Mouse (Mus musculus): ENCODE measurements around the gene Gtf2f2.
"Not testable (repeated sequence)": the region's sequence is repeated elsewhere in the genome, so short reads cannot be mapped to it uniquely, and the experiment has no call there.

Gtf2f2 gene

GRCm38 (mm10) chr14:75911968-75912367 lies 98.7 kb downstream of the Gtf2f2 start:
- no peak for DNase-seq

GRCm38 (mm10) chr14:75906931-75907330 lies 103.7 kb downstream of the Gtf2f2 start:
- no peak for DNase-seq

- no peak for DNase-seq
Observed at GRCm38 (mm10) chr14:75904972-75905371, 105.7 kb downstream of the Gtf2f2 start.

GRCm38 (mm10) chr14:75903131-75903530 lies 107.5 kb downstream of the Gtf2f2 start:
- DNase-seq = no peak

- no peak for DNase-seq
Observed at GRCm38 (mm10) chr14:75902013-75902412, 108.7 kb downstream of the Gtf2f2 start.

- no peak for DNase-seq
Observed at GRCm38 (mm10) chr14:75900793-75901499, 109.7 kb downstream of the Gtf2f2 start.

GRCm38 (mm10) chr14:75899566-75899965 lies 111.1 kb downstream of the Gtf2f2 start:
- DNase-seq = peak; percentile 96

GRCm38 (mm10) chr14:75892118-75892517 lies 118.5 kb downstream of the Gtf2f2 start:
- DNase-seq = peak; percentile 47

GRCm38 (mm10) chr14:75883873-75884272 lies 126.8 kb downstream of the Gtf2f2 start:
- no peak for DNase-seq

- DNase-seq = no peak
Observed at GRCm38 (mm10) chr14:75883330-75883729, 127.3 kb downstream of the Gtf2f2 start.

GRCm38 (mm10) chr14:75881856-75882255 lies 128.8 kb downstream of the Gtf2f2 start:
- no peak for DNase-seq

- no peak for DNase-seq
Observed at GRCm38 (mm10) chr14:75878980-75879379, 131.7 kb downstream of the Gtf2f2 start.

GRCm38 (mm10) chr14:75877297-75877696 lies 133.4 kb downstream of the Gtf2f2 start:
- DNase-seq = no peak

GRCm38 (mm10) chr14:75876320-75877043 lies 134.2 kb downstream of the Gtf2f2 start:
- peak; percentile 81 for DNase-seq

- no peak for DNase-seq
Observed at GRCm38 (mm10) chr14:75873612-75874011, 137.1 kb downstream of the Gtf2f2 start.

- DNase-seq = no peak
Observed at GRCm38 (mm10) chr14:75871750-75872149, 138.9 kb downstream of the Gtf2f2 start.

GRCm38 (mm10) chr14:75871111-75871510 lies 139.6 kb downstream of the Gtf2f2 start:
- no peak for DNase-seq

GRCm38 (mm10) chr14:75870631-75871030 lies 140.0 kb downstream of the Gtf2f2 start:
- peak; percentile 48 for DNase-seq

GRCm38 (mm10) chr14:75869769-75870363 lies 140.8 kb downstream of the Gtf2f2 start:
- no peak for DNase-seq

GRCm38 (mm10) chr14:75868028-75868427 lies 142.6 kb downstream of the Gtf2f2 start:
- DNase-seq = not testable (repeated sequence)

GRCm38 (mm10) chr14:75866706-75867333 lies 143.8 kb downstream of the Gtf2f2 start:
- DNase-seq = no peak

- no peak for DNase-seq
Observed at GRCm38 (mm10) chr14:75863549-75864409, 146.9 kb downstream of the Gtf2f2 start.
